Mouse (Mus musculus) lung, postnatal 36 days (tissue): Measurements from ENCODE around the gene Rcbtb2.
A peak's percentile ranks its signal among the peaks of the same experiment; 100 is the strongest.

Source experiments
- DNase-seq: peaks from one replicate; pipeline ENCODE4 v3.0.0; 2022; ENCODE audit warnings: mixed read lengths

The Rcbtb2 gene

DNA sequence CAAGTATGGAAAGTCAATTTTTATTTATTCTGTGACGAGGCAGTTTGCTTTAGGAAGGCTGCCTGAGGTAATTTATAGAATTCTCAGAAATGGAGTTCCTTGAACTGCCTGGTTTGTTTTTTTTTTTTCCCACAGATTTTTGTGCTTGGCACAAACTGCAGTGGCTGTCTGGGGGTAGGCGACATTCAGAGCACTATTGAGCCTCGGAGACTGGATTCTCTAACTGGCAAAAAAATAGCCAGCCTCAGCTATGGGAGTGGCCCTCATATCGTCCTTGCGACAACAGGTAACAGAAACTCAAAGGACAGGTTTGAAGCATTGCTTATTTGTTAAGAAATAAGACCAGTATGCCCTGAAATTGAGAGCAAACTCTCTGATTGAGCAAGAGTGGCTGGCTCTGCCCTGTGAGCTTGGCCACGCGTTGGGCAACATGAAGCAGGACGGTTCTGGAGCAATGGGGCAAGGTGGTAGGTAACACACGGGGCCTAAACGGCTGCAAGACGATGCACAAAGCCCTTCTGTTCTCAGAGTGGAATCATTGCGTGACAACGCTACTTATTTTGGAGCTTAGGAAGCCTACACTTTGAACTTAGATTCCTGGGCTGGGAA lies 39.5 kb downstream of the Rcbtb2 start:
- DNase-seq, result peak; percentile 62

GRCm38 (mm10) chr14:73163363-73163998 lies 40.6 kb downstream of the Rcbtb2 start:
- DNase-seq, result no peak

DNA sequence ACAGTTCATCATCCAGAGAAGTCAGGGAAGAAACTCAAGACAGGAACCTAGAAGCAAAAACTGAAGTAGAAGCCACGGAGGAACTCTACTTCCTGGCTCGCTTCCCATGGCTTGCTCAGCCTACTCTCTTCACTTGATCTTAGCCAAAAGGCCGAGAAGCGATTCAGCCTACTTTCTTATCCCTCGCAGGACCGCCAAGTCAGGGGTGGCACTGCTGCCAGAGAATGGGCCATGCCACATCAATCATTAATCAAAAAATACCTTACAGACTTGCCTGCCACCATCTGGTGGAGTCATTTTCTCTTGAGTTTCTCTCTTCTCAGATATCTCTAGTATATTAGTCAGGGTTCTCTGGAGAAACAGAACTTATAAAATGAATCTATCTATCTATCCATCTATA lies 42.3 kb downstream of the Rcbtb2 start:
- no peak for DNase-seq

DNA sequence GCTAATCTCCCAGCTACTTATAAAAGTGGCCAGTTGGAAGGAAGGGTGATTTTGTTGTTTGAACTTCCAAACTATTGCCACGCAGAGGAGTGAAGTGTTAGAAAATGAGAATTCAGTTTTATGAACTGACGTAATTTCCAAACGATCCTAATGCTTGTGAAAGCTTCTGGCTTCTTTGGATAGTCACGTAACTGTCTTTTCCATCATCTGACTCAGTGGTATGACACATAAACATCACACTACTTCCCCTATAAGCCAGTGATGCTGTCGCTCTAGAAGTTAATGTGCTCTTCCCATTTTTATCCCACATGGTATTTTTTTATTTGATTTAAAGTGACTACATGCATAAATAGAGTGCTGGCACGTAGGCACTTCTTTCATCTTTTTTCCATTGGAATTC lies 45.8 kb downstream of the Rcbtb2 start:
- DNase-seq, result no peak

DNA sequence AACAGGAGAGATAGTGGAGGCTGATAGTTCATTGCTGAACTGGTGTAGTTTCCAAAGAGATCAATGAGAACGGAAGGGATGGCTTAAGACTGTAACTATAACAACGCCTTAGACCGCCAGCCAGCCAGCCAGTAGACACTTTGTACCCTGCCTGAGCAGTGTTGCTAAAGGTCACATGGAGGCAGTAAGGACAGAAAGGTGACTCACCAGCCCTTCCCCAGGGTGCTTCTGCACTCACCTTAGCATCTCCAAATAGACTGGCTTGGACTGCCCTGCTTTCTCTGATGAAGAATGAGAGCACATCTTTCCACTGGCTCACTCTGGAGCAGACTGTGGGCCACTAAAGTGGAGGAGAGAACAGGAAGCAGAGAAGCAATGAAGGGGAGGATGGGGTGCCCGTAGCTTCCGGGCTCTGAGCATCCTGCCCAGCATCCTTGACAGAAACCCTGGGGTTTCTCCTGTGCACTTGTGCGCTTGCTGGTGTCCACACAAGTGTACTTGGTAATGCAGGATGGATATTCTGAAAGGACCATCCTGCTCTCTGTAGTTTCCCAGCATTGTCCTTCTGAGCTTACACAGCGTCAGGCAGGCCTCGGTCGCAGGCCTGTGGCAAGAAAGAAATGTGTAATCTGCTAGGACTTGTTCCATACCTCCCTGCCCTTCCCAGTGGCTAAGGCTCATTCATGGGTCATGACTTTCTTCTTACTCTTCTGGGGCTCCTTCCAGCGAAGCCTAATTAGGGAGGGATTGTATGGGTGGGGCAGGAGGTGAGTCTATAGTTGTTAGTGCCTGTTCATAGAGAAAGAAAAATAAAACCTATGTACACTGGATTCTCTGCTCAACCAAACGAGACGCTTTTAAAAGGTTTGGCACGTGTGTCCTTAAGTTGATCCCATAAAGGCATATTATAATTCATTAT lies 47.3 kb downstream of the Rcbtb2 start:
- no peak for DNase-seq

- peak; percentile 59 for DNase-seq
Observed at GRCm38 (mm10) chr14:73172196-73173011, 49.6 kb downstream of the Rcbtb2 start.

- no peak for DNase-seq
Observed at GRCm38 (mm10) chr14:73173662-73174061, 50.8 kb downstream of the Rcbtb2 start.

GRCm38 (mm10) chr14:73174091-73174995 lies 51.5 kb downstream of the Rcbtb2 start:
- DNase-seq, result no peak

DNA sequence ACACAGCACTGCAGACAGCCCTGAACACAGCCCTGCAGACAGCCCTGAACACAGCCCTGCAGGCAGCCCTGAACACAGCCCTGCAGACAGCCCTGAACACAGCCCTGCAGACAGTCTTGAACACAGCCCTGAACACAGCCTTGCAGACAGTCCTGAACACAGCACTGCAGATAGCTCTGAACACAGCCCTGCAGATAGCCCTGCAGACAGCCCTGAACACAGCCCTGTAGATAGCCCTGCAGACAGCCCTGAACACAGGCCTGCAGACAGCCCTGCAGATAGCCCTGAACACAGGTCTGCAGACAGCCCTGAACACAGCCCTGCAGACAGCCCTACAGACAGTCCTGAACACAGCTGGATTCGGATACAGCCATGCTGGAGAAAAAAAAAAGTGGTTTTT lies 52.2 kb downstream of the Rcbtb2 start:
- no peak for DNase-seq

DNA sequence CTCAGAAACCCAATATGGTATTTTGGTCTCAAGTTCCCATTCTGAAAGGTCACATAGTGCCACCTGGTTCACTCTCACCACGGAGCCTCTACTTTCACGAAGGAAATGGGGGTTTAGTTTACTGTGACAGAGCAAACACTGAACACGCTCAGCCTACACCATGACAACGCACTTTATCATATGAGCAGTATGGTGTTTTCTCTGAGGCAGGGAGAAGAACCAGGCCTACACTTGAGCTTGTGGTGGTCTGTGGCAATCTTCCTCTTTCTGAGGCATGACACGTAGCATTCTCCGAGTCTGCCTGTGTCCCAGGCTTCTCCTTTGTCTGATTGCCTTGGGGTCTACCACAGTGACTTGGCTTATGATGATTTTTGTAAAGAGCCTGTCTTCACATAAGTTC lies 53.0 kb downstream of the Rcbtb2 start:
- peak; percentile 22 for DNase-seq

- DNase-seq, result no peak
Observed at GRCm38 (mm10) chr14:73176266-73176665, 53.4 kb downstream of the Rcbtb2 start.

GRCm38 (mm10) chr14:73177961-73178360 lies 55.1 kb downstream of the Rcbtb2 start:
- DNase-seq, result no peak

DNA sequence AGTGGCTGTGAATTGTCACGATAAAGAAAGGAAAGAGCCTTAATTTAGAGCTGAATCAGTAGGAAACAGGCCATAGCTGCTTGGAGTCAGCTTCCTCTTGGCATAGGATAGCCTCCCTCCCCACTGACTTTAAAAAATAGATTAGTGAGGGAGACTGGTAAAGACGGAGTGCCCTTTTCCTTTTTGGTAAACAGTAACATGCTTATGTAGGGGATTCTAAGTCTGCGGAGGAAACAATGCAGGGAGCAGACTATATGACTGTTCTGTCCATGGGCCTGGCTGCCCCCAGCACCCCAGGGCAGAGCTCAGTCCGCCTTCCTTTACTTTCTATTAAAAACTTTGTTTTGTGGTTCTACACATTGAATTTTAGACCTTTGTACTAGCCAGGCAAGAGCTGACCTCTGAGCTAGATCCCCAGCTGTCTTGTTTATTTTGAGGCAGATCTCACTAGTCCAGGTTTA lies 56.4 kb downstream of the Rcbtb2 start:
- no peak for DNase-seq

DNA sequence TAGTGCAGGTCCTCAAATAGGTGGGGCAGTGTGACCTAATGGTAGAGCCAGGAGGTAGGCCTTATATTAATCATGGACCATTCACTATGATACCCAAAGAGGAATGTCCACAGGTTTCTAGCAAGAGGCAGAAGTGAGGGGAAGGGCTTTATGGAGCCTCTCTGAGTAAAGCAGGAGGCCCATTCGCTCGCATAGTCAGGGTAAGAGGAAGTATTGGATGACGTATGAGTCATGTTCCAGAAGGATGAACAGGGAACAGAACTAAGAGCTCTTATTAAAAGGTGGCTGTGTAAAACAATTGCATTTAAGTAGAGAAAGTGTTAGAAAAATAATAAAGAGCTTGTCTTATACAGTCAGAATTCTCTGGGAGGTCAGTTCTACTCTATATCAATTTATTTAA lies 57.8 kb downstream of the Rcbtb2 start:
- DNase-seq, result no peak

- DNase-seq, result no peak
Observed at GRCm38 (mm10) chr14:73181144-73181543, 58.3 kb downstream of the Rcbtb2 start.

- peak; percentile 12 for DNase-seq
Observed at GRCm38 (mm10) chr14:73186875-73187274, 64.0 kb downstream of the Rcbtb2 start.

- DNase-seq, result no peak
Observed at GRCm38 (mm10) chr14:73199058-73199457, 76.2 kb downstream of the Rcbtb2 start.

DNA sequence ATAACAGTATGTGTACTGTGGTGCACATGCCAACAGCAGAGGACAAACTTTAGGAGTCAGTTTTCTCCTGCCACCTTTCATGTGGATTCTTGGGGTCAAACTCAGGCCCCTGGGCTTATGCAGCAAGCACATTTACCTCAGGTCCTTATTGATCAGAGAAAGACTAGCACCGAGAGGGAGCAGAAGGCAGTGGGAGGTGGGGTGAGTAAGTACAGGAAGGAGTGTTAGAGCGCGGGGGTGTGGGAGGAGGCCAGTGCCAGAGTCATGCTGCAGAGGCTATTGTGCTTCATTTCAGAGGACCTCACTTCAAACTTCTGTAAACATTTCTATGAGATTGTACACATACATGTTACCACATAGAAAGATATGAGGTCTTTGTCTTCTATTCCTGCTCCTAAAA lies 78.6 kb downstream of the Rcbtb2 start:
- no peak for DNase-seq

- no peak for DNase-seq
Observed at GRCm38 (mm10) chr14:73204016-73204415, 81.2 kb downstream of the Rcbtb2 start.

- DNase-seq, result peak; percentile 83
Observed at GRCm38 (mm10) chr14:73209262-73209661, 86.4 kb downstream of the Rcbtb2 start.

DNA sequence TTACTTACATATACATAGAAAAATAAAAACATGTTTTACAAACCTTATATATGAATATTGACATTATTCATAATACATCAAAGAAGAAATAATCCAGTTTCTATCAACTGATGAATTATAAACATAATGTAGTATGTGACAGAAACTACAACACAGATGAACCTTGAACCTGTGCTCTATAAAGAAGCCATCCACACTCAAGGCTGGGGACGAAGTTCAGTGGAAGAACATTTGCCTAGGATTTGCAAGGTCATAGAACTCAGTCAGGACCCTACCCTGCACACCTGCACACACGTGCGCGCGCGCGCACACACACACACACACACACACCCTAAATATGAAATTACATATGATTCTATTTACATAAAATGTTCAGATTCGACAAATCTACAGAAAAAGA lies 87.4 kb downstream of the Rcbtb2 start:
- DNase-seq, result no peak

GRCm38 (mm10) chr14:73211477-73211876 lies 88.6 kb downstream of the Rcbtb2 start:
- DNase-seq, result no peak
